Mouse (Mus musculus): ENCODE data around the gene Arhgap4. TPM values are rescaled to one million over a fixed set of nuclear protein-coding genes. Genes with fewer than 3 reads are reported as not detected.
A peak's percentile ranks its signal among the peaks of the same experiment; 100 is the strongest.

Arhgap4 gene
- total RNA-seq (2017), result 46.5 and 80.0 TPM in 2 replicates

DNA sequence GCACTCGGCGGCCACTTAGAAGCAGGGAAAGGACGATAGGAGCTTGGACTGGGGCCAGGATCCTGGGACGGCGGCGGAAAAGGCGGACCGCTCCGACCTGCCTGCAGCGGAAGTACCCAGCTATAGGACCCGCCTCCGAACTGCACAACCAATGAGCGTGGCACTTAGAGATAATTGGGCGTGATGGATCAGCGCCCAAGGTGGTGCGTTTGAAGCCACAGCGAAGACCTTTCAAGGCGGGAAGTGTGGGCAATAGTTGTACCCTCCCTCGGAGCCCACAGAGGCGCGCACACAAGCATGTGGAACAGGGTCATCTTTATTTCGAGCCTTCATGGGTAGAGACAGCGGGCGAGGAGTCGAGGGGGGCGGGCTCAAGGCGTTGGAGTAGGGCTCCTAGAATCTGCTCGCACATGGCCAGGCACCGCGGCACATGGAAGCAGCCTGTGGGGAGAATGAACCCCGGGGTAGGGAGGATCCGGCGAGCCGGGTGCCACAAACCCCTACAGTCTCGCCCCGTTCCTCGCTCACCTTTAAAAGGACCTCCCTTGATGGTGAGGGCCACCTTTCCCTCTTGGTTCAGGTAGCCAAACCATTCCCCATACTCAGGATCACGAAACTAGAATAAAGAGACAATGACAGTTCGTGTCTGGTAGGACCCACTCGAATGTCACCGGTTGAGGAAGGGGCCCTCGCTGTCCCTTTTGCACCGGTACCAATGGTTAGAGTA is at the start of gene Arhgap4, which contains the start of gene Naa10:
Arhgap4 (minus strand) TSS at position 48 of the 727 bp plus-strand sequence.
Naa10 (minus strand) TSS at position 122 of the 727 bp plus-strand sequence.
- peak; percentile 98 for ATAC-seq (replicated peaks in 1 of 2; ENCODE audit: insufficient read depth in 1 of 2, low FRiP score in 2 of 2, low TSS enrichment in 1 of 2, low read depth in 1 of 2, poor library complexity in 2 of 2, severe bottlenecking in 2 of 2)

DNA sequence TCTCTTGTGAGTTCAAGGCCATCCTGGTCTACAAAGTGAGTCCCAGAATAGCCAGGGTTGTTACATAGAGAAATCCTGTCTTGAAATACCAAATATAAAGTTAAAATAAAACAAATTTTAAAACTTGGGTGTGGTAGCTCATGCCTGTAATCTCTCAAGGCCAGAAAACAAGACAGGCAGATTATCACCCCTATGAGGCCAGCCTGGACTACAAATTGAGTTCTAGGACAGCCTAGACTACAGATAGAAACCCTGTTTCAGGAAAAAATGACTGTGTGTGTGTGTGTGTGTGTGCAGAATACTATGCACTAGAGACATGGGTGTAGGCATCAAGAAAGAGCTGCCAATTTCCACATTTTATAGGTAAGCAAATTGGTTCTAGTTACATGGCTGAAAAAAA is 49.1 kb upstream of the Arhgap4 start:
- ATAC-seq (replicated peaks in 1 of 2; ENCODE audit: insufficient read depth in 1 of 2, low FRiP score in 2 of 2, low TSS enrichment in 1 of 2, low read depth in 1 of 2, poor library complexity in 2 of 2, severe bottlenecking in 2 of 2), result no peak

DNA sequence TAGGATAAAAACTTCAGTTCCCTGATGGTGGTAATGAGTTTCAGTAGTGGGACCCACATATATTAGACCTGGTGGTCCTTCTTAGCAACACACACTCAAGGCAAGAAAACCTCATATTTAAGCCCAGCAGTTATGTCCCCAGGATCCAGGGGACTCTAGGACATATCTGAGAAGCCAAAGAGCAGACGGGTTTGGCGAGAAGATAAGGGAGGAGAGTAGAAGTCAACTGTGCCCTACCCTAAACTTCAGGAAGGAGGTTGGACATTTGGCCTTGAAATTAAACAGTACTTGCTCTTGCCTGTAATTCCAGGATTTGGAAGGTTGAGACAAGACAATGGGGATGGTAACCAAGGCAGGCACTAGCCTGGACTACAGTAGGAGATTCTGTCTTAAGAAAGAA is 48.1 kb upstream of the Arhgap4 start:
- no peak for ATAC-seq (replicated peaks in 1 of 2; ENCODE audit: insufficient read depth in 1 of 2, low FRiP score in 2 of 2, low TSS enrichment in 1 of 2, low read depth in 1 of 2, poor library complexity in 2 of 2, severe bottlenecking in 2 of 2)

DNA sequence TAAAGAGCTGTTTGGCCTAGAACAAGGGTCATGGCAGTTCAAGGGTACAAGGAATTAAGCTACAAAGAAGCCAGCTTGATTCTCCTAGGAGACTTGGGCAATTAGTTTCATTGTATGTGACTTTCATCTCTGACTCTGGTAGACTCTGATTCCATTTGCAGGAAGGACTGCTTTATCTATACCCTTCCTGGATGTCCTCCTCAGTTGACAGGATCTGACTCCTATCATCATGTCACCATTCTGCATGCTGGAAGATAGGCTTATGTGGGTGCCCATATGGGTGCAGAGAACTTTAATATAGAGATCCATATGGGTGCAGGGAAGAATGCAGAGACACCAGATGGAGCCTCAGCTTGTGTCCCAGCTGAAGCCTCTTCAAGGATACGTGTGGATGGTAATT is 47.5 kb upstream of the Arhgap4 start:
- no peak for ATAC-seq (replicated peaks in 1 of 2; ENCODE audit: insufficient read depth in 1 of 2, low FRiP score in 2 of 2, low TSS enrichment in 1 of 2, low read depth in 1 of 2, poor library complexity in 2 of 2, severe bottlenecking in 2 of 2)

DNA sequence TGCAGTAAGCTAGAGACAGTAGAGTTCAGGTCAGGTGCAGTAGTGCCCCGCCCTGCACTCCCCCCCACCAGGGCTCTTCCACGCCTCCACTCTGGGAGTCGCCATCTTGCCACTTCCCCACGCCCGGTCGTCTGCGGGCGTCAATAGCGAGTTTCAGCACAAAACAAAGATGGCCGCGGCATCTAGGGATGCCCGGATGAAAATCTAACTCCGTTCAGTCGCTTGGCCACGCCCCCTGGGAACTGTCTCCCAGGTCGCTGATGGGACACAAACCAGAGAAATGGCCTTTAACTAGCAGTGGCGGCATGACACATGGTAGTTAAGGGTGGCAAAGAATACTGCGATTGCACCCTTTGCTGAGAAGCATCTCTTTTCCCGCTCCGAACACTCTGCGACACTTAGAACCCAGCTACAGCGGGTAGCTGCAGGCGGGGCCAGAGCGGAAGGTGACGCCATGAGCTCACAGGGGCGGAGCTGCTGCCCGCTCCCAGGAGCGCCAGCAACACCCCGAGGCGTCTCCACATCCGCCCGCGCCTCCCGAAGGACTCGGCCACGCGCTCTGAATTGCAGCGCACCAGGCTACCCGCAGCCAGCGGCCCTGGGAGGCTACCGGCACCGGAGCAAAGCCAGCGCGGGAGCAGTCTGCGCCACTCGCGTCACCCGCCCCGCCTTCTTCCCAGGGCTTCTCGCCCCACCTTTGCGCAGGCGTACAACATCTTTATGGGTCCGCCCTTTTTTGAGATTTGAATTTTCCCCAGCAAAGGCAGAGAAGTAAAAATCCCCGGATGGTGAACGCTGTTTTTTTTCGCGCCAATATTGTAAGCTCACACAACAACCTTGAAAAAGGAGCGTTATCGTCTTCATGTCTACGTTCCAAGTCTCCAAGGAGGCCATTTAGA is 45.8 kb upstream of the Arhgap4 start:
- ATAC-seq (replicated peaks in 1 of 2; ENCODE audit: insufficient read depth in 1 of 2, low FRiP score in 2 of 2, low TSS enrichment in 1 of 2, low read depth in 1 of 2, poor library complexity in 2 of 2, severe bottlenecking in 2 of 2), result peak; percentile 63 to 73

DNA sequence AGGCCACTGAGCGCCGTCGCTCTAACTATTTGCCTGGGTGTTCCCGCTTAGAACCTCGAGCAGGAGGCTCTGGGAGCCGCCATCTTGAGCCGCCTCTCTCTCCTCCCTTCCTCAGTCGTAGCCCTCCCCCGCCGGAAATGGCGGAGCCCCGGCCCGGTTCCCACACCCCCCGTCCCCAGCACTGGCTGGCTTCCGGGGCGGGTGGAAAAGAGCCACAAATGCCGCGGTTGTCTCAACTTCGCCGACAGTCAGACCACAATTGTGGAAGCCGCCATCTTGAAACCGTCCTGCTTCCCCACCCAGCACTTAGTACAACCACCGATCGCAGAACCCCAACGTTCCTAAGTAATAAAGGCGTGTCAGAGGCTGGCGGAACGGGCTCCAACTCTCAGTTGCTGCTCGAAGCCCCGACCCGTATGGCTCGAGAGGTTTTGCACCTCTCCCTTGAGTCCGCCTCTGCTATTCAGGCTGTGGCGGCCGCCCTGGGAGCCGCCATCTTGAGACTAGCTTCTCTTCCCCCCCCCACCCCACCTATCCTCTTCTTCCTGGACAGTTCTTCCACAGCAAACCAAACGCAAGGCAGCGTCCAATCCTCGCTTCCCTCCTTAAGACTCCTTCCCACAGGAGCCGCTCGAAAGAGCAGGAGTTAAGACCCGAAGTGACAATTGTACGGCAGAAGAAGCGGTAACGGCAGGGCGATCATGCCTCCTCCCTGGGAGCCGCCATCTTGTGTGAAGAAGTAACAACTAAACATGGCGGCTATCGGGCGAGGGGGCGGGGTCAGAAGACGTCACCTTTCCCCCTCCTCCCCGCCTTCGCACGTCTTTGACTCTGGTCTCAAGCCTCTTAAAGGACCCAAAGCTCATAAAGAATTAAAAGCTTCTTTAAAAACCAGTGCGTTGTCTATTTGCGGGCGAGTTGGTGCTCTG is 44.8 kb upstream of the Arhgap4 start, which contains the start of gene Hcfc1:
Hcfc1 (minus strand) TSS at position 110 of the 929 bp plus-strand sequence.
- ATAC-seq (replicated peaks in 1 of 2; ENCODE audit: insufficient read depth in 1 of 2, low FRiP score in 2 of 2, low TSS enrichment in 1 of 2, low read depth in 1 of 2, poor library complexity in 2 of 2, severe bottlenecking in 2 of 2), result peak; percentile 38 to 57

DNA sequence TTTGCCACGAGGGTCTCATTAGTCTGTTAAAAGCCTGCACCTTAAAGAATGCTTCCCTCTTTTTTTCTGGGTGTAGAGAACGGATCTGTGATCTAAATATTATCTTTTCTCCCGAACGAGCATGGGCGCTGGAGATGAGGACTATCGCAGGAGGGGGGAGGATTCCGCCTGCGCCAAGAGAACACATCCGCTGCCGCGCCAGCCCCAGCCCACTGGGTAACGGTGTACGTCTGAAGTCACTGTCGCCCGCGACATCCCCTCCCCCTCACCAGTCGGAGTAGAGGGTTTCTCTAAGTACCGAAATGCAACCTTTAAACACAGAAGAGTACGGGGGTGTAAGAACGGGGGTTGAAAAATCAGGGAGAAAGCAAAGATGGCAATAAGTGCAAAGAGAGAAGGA is 43.6 kb upstream of the Arhgap4 start:
- no peak for ATAC-seq (replicated peaks in 1 of 2; ENCODE audit: insufficient read depth in 1 of 2, low FRiP score in 2 of 2, low TSS enrichment in 1 of 2, low read depth in 1 of 2, poor library complexity in 2 of 2, severe bottlenecking in 2 of 2)

DNA sequence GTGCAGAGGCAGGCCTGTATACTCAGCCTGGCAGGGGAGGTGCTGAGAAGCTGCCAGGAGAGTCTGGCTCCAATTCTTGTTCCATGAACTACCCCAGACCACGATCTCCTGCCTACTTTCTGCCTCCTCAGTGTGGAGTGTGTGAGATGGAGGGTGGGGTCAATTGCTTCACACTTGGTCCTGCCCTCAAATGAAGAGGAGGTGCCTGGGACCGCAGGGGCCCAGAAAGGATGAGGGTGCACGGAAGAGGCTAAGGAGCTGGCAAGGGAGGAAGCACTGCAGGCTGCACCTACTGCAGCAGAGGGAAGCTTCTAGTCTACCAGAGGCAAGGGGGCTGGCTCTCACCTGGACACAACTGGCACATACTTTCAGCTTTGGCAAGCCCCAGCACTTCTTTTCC is 42.7 kb upstream of the Arhgap4 start:
- ATAC-seq (replicated peaks in 1 of 2; ENCODE audit: insufficient read depth in 1 of 2, low FRiP score in 2 of 2, low TSS enrichment in 1 of 2, low read depth in 1 of 2, poor library complexity in 2 of 2, severe bottlenecking in 2 of 2), result peak; percentile 50 to 56

DNA sequence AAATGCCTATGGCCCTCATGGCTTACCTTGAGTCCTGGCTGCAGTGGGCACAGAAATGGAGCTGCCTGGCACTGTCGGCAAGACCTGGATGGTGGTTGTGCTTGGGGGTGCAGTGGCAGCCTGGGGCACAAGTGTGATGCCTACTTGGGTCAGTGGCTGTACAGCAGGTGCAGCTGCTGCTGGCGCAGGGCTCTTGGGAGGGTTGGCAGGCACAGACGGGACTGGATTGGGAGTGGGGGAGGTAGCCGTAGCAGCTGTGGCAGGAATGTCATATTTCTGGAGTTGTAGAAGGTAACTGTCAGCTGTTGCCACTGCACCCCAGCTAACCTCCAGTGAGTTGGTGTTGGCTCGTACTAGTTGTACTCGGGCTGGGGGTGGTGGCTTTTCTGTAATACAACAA is 33.3 kb upstream of the Arhgap4 start:
- ATAC-seq (replicated peaks in 1 of 2; ENCODE audit: insufficient read depth in 1 of 2, low FRiP score in 2 of 2, low TSS enrichment in 1 of 2, low read depth in 1 of 2, poor library complexity in 2 of 2, severe bottlenecking in 2 of 2), result no peak

DNA sequence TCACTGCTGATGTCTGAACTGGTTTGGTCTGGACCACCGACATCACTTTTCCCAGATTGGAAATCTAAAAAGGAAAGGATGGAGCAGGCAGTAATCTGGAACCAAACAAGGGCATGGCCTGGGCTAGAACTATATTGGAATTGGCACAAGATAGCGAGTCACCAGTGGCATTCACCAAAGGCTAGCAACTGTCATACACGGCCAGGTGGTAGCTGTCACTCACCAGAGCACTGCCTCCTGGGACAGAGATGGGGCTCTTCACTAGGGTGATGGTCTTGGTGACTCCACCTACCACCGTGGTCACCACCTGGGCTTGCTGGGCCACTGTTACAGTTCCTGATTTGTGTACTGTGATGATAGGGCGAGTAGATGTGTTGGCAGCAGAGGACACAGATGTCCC is 30.9 kb upstream of the Arhgap4 start:
- no peak for ATAC-seq (replicated peaks in 1 of 2; ENCODE audit: insufficient read depth in 1 of 2, low FRiP score in 2 of 2, low TSS enrichment in 1 of 2, low read depth in 1 of 2, poor library complexity in 2 of 2, severe bottlenecking in 2 of 2)

DNA sequence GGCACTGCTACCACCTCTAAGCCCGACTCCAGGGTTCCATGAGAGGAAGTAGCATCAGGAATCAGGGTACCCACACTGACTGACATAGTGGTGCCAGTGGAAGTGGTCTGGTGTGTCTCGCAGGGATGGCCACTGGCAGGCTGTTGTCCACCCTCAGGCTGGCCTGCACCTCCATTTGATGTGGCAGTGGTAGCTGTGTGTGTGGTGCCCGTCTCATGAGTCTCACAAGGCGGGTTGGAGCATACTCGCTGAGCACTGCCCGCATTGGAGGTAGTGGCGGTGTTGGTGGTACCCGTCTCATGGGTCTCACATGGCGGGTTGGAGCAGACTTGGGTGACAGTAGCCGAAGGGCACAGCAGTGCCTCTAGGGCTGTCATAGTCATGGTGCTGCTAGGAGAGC is 27.7 kb upstream of the Arhgap4 start:
- no peak for ATAC-seq (replicated peaks in 1 of 2; ENCODE audit: insufficient read depth in 1 of 2, low FRiP score in 2 of 2, low TSS enrichment in 1 of 2, low read depth in 1 of 2, poor library complexity in 2 of 2, severe bottlenecking in 2 of 2)

DNA sequence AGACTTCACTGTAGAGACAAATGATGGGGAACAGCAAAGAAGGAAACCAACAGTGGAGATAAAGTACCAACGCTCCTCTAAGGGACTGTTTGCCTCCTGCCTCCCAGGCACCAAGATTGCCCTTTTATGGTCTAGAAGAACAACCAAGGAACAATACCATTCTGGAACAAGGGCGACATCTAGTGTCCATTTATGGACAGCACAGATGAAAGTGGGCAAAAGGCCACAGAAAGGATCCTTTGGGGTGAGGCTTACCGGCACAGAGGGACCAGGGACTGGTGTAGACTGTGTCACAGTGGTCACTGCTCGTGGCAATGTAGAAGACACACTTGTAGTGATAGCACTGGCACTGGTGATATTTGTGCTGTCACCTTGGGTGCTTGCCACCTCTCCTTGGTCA is 27.0 kb upstream of the Arhgap4 start:
- ATAC-seq (replicated peaks in 1 of 2; ENCODE audit: insufficient read depth in 1 of 2, low FRiP score in 2 of 2, low TSS enrichment in 1 of 2, low read depth in 1 of 2, poor library complexity in 2 of 2, severe bottlenecking in 2 of 2), result peak in 1 of 2 experiments; percentile 76; a peak in 2 of 4 replicates

DNA sequence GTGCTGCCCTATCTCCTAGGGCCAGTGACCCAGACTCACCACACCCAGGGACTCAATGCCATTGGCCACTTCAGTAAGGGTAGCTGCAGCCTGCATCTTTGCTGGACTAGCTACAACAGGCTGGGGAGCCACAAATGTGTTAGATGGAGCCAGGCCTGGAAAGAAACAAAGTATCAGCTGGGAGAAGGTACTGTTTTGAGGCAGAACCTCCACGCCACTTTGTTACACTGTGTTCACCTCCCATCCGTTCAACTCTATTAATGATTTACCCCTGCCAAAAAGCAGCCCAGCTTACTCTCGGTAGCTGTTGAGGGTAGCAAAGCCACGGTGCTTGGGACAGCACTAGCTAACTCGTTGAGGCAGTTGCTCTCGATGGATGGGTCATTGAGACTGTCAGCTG is 25.2 kb upstream of the Arhgap4 start:
- no peak for ATAC-seq (replicated peaks in 1 of 2; ENCODE audit: insufficient read depth in 1 of 2, low FRiP score in 2 of 2, low TSS enrichment in 1 of 2, low read depth in 1 of 2, poor library complexity in 2 of 2, severe bottlenecking in 2 of 2)

DNA sequence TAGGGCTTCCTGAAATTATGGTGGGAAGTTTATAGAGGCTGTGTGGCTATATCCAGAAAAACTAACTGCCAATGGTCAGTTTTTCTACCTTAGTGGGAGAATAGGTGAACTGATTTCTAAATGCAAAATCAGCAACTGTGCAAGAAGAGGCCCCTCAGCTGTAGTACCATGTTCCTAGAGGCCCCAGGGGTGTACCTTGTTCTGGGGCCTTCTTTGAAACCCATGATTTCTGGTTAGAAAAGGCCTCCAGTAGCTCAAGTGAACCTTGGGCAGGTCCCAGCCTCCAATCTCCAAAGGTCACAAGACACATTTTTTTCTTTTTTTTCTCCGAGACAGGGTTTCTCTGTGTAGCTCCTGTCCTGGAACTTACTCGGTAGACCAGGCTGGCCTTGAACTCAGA is 20.6 kb upstream of the Arhgap4 start:
- no peak for ATAC-seq (replicated peaks in 1 of 2; ENCODE audit: insufficient read depth in 1 of 2, low FRiP score in 2 of 2, low TSS enrichment in 1 of 2, low read depth in 1 of 2, poor library complexity in 2 of 2, severe bottlenecking in 2 of 2)

DNA sequence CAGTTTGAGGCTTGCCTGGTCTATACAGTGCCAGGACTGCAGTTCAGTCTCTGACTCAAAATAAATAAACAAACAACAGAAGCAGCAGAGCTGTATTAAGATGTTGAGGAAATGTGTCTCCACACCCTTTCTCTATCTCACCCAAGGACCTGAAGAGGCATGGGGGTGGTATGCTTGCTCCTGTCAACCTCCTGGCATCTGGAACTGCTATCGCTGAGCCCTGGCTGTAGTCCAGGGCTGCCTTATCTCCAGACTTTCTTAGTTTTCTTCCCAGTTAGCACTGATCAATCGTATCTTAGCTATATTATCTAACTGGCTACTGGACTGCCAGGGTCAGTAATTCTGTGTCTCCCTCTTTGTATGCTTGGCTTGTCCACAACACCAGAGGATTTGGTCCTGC is 20.2 kb upstream of the Arhgap4 start:
- ATAC-seq (replicated peaks in 1 of 2; ENCODE audit: insufficient read depth in 1 of 2, low FRiP score in 2 of 2, low TSS enrichment in 1 of 2, low read depth in 1 of 2, poor library complexity in 2 of 2, severe bottlenecking in 2 of 2), result no peak

DNA sequence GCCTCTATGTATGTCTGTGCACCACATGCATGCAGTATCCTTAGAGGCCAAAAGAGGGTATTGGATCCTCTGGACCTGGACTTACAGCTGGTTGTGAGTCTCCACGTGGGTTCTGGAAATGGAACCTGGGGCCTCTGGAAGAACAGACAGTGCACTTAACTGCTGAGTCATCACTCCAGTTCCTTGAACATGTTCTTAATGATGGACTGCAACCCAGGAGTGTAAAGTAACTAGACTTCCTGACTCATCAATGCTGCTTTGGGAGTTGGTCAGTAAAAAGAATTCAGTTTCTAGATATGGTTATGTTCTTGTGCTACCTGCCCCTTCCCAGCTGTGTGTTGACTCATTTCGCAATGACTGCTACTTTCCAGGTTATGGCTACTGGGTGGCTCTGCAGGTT is 10.2 kb upstream of the Arhgap4 start:
- no peak for ATAC-seq (replicated peaks in 1 of 2; ENCODE audit: insufficient read depth in 1 of 2, low FRiP score in 2 of 2, low TSS enrichment in 1 of 2, low read depth in 1 of 2, poor library complexity in 2 of 2, severe bottlenecking in 2 of 2)

DNA sequence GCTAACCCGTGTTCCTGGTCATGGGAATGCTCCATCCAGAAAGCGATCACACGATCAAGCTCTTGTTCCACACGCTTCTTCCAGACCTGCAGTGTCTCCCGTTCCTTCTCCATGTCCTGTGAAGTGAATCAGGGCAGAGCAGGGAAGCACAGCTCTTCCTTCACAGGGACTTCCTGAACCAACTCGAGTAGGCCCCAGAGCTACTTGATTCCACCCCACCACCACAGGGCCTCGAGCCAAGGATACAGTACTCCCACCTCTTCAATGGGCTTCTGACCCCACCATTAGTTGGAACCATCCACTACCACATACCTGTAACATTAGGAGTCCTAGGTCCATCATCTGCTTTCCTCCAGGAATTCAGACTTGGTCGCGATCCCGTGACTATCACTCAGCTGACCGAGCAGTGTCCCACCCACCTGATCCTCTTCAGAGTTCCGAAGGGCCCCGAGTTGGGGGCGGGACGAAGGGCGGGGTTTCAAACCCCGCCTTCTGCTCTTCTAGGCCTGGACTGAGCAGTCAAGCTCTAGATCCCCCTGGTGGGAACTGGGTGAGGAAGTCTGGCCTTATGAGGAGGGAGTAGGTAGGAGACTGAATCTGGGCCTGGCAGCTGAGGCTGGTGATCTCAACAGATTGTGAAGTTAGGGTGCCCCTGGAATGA is 8.9 kb upstream of the Arhgap4 start, which contains the start of gene Renbp:
Renbp (minus strand) TSS at position 449 of the 661 bp plus-strand sequence.
- peak; percentile 87 to 95 for ATAC-seq (replicated peaks in 1 of 2; ENCODE audit: insufficient read depth in 1 of 2, low FRiP score in 2 of 2, low TSS enrichment in 1 of 2, low read depth in 1 of 2, poor library complexity in 2 of 2, severe bottlenecking in 2 of 2)

All from hematopoietic stem cell, adult 5-6 weeks (primary cell).